Mouse (Mus musculus): Measurements from ENCODE around the gene Copz2. TPM values are rescaled to one million over a fixed set of nuclear protein-coding genes. Genes with fewer than 3 reads are reported as not detected.
"Not testable (repeated sequence)": the region's sequence is repeated elsewhere in the genome, so short reads cannot be mapped to it uniquely, and the experiment has no call there.

Copz2 gene
- 10 to 100 TPM; 22.9 to 30.1 (median 24.3) TPM for total RNA-seq (2022)

- DNase-seq (ENCODE audit: low spot score in 2 of 2) = no peak
These were observed at the start of gene Copz2 for GRCm38 (mm10) chr11:96849681-96850467. TSS of gene Copz2 (plus strand) at chr11:96849870.

GRCm38 (mm10) chr11:96805606-96806005 is 44.1 kb upstream of the Copz2 start:
- DNase-seq (ENCODE audit: low spot score in 2 of 2) = no peak

- no peak for DNase-seq (ENCODE audit: low spot score in 2 of 2)
These were observed 41.6 kb upstream of the Copz2 start for GRCm38 (mm10) chr11:96808066-96808465.

- no peak for DNase-seq (ENCODE audit: low spot score in 2 of 2)
These were observed 40.0 kb upstream of the Copz2 start for GRCm38 (mm10) chr11:96809562-96810235.

- not testable (repeated sequence) for DNase-seq (ENCODE audit: low spot score in 2 of 2)
These were observed 38.5 kb upstream of the Copz2 start for GRCm38 (mm10) chr11:96811188-96811587.

GRCm38 (mm10) chr11:96813455-96813854 is 36.2 kb upstream of the Copz2 start:
- no peak for DNase-seq (ENCODE audit: low spot score in 2 of 2)

- no peak for DNase-seq (ENCODE audit: low spot score in 2 of 2)
These were observed 35.8 kb upstream of the Copz2 start for GRCm38 (mm10) chr11:96813920-96814319.

- DNase-seq (ENCODE audit: low spot score in 2 of 2) = no peak
These were observed 35.2 kb upstream of the Copz2 start for GRCm38 (mm10) chr11:96814443-96814842.

- no peak for DNase-seq (ENCODE audit: low spot score in 2 of 2)
These were observed 33.8 kb upstream of the Copz2 start for GRCm38 (mm10) chr11:96815895-96816294.

GRCm38 (mm10) chr11:96816494-96816893 is 33.2 kb upstream of the Copz2 start:
- no peak for DNase-seq (ENCODE audit: low spot score in 2 of 2)

- DNase-seq (ENCODE audit: low spot score in 2 of 2) = no peak
These were observed 32.7 kb upstream of the Copz2 start for GRCm38 (mm10) chr11:96816979-96817378.

GRCm38 (mm10) chr11:96818128-96818710 is 31.5 kb upstream of the Copz2 start:
- DNase-seq (ENCODE audit: low spot score in 2 of 2) = no peak

GRCm38 (mm10) chr11:96821956-96822355 is 27.7 kb upstream of the Copz2 start:
- DNase-seq (ENCODE audit: low spot score in 2 of 2) = no peak

GRCm38 (mm10) chr11:96822675-96823470 is 26.8 kb upstream of the Copz2 start:
- no peak for DNase-seq (ENCODE audit: low spot score in 2 of 2)

GRCm38 (mm10) chr11:96823471-96823837 is 26.2 kb upstream of the Copz2 start:
- peak in 1 of 2 experiments; percentile 24 for DNase-seq (ENCODE audit: low spot score in 2 of 2)

GRCm38 (mm10) chr11:96823880-96824782 is 25.5 kb upstream of the Copz2 start:
- DNase-seq (ENCODE audit: low spot score in 2 of 2) = peak; percentile 80 to 90

- peak; percentile 85 to 88 for DNase-seq (ENCODE audit: low spot score in 2 of 2)
These were observed 24.7 kb upstream of the Copz2 start for GRCm38 (mm10) chr11:96824783-96825495.

GRCm38 (mm10) chr11:96826481-96826880 is 23.2 kb upstream of the Copz2 start:
- peak in 1 of 2 experiments; percentile 24 for DNase-seq (ENCODE audit: low spot score in 2 of 2)

- DNase-seq (ENCODE audit: low spot score in 2 of 2) = peak in 1 of 2 experiments; percentile 31
These were observed 22.5 kb upstream of the Copz2 start for GRCm38 (mm10) chr11:96827062-96827581.

- DNase-seq (ENCODE audit: low spot score in 2 of 2) = no peak
These were observed 21.8 kb upstream of the Copz2 start for GRCm38 (mm10) chr11:96827917-96828316.

Measured in gastrocnemius, adult 8-10 months (tissue).